Mouse (Mus musculus) olfactory bulb, adult 2 months (tissue): ENCODE results near the gene Cbarp.

ENCODE experiments used
- CTCF ChIP-seq: fragments of 200-500 bp; IDR thresholded peaks from 2 replicates; pipeline ENCODE4 v1.5.1; 2012; ENCODE audit warnings: low read depth, mild to moderate bottlenecking, low read length, moderate library complexity; ENCODE audit not compliant: insufficient read depth
- POLR2A ChIP-seq: fragments of 200-500 bp; IDR thresholded peaks from 2 replicates; pipeline ENCODE4 v1.6.1; 2012; ENCODE audit warnings: mild to moderate bottlenecking, low read depth, low read length, moderate library complexity; ENCODE audit not compliant: insufficient read depth

- TF ChIP-seq CTCF (no peak), POLR2A (no peak)
These were observed 34.1 kb upstream of the Cbarp start for GRCm38 (mm10) chr10:80174705-80175104.
